Mouse (Mus musculus) kidney, adult 2 months (tissue): ENCODE results near the gene Hoxa1.

Experiments used
- CTCF ChIP-seq: fragments of 200-500 bp; conservative IDR thresholded peaks from 2 replicates; pipeline ENCODE4 v1.5.1; 2011; ENCODE audit warnings: low read depth, mild to moderate bottlenecking, control low read depth, low read length, moderate library complexity, mixed read lengths; ENCODE audit not compliant: insufficient read depth, insufficient read length
- POLR2A ChIP-seq: fragments of 200-500 bp; IDR thresholded peaks from one replicate; pipeline ENCODE4 v1.6.1; 2011; ENCODE audit warnings: low read depth, low read length, control low read depth

- TF ChIP-seq CTCF (no peak), POLR2A (no peak)
Measured at GRCm38 (mm10) chr6:52183311-52184080, 25.4 kb upstream of the Hoxa1 start.
